Mouse (Mus musculus): ENCODE measurements at regions not wholly inside any gene's neighbourhood (a gene's known extent, or its start where the extent isn't known, plus 50 kb on each side); places are given as distances from the start of the nearest gene placed in this dataset.

DNA sequence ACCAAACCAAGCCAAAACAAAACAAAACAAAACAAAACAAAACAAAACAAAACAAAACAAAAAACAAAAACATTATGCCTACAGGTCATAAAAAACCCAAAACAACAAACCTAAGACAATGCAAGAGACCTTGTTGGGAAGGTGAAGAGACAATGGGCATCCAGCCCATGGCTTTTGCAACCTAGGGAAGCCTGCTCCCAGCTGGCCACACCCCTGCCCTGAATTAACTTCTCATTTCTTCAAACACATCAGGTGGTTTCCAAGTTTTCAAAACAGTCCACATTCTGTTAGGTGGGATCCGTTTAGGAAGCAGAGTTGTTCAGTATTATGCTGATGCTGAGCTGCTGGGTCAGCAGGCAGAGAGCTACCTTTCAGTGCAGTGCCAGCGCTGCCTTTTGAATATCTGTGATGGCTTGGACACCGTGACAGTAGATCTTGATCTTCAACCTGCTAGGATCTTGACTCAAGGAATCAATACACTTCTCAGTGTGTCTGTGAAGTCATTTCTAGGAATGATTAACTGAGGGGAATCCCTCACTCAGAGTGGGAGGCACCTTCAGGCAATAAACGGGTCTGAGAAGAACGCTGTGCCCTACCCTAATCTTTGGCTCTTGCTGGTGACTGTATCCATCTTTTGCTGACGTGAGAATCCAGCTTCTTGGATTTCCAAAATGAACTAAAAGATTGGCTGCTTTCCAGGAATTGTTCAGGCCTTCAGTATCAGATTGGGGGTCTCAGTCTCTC, 121.4 kb downstream of the 1810013L24Rik start:
- Histone ChIP-seq H3K36me3 (ENCODE audit: control insufficient read depth, insufficient read depth) (no peaks in the 10 kb centered on the region), H3K27me3 (ENCODE audit: control insufficient read depth, insufficient read depth, insufficient read length) (no peaks in the 10 kb centered on the region), H3ac (ENCODE audit: control insufficient read depth, insufficient read length, low read depth) (no peak overlapping the region), H3K4me3 (ENCODE audit: insufficient read depth, poor library complexity, severe bottlenecking) (no peak overlapping the region), H3K79me3 (ENCODE audit: low read depth) (no peaks in the 10 kb centered on the region), H3K79me2 (ENCODE audit: control insufficient read depth, insufficient read depth) (no peaks in the 10 kb centered on the region)
- TF ChIP-seq USF1 (IDR thresholded peaks at IDR 0.05; ENCODE audit: low read depth) (no peak), MYOG (IDR thresholded peaks at IDR 0.05; ENCODE audit: control insufficient read depth, extremely low read depth, insufficient read length) (no peak)

DNA sequence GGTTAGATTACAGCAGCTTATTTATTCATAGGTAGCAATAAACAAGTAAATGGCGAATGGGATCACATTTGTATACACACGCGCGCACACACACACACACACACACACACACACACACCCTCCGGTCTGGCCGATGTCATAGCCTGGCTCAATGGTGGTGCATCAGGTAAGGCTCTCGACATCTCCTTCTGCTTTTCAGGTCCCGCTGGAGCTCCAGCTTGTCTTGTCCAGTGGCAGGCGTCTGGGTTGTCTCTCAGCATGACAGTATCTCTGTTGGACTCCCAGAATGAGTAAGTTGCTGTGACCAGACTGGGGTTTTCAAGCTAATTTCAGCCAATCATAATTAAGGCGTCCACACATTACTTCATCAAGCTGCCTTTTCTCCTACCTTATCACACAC, 131.8 kb downstream of the 1810013L24Rik start:
- Histone ChIP-seq H3K79me3 (ENCODE audit: low read depth) (no peaks in the 10 kb centered on the region), H3ac (ENCODE audit: control insufficient read depth, insufficient read length, low read depth) (no peak overlapping the region), H3K79me2 (ENCODE audit: control insufficient read depth, insufficient read depth) (no peaks in the 10 kb centered on the region), H3K36me3 (ENCODE audit: control insufficient read depth, insufficient read depth) (no peaks in the 10 kb centered on the region), H3K4me3 (ENCODE audit: insufficient read depth, poor library complexity, severe bottlenecking) (no peak overlapping the region), H3K27me3 (ENCODE audit: control insufficient read depth, insufficient read depth, insufficient read length) (no peaks in the 10 kb centered on the region)
- TF ChIP-seq CTCF (IDR thresholded peaks at IDR 0.05; ENCODE audit: control insufficient read depth, insufficient read depth, insufficient read length): no peak
- no peak for TF ChIP-seq MAX (IDR thresholded peaks at IDR 0.05)
- no peak for TF ChIP-seq FOSL1 (IDR thresholded peaks at IDR 0.05; ENCODE audit: insufficient read depth, low read length, poor library complexity, severe bottlenecking)
- no peak for TF ChIP-seq MYOD1 (IDR thresholded peaks at IDR 0.05; ENCODE audit: control insufficient read depth, insufficient read length, low read depth)
- TF ChIP-seq CEBPB (IDR thresholded peaks at IDR 0.05; ENCODE audit: low read depth): no peak
- no peak for TF ChIP-seq USF1 (IDR thresholded peaks at IDR 0.05; ENCODE audit: low read depth)
- TF ChIP-seq MYOG (IDR thresholded peaks at IDR 0.05; ENCODE audit: control insufficient read depth, extremely low read depth, insufficient read length): no peak

- Histone ChIP-seq H3K79me2 (ENCODE audit: control insufficient read depth, insufficient read depth) (no peaks in the 10 kb centered on the region), H3ac (ENCODE audit: control insufficient read depth, insufficient read length, low read depth) (no peak overlapping the region), H3K27me3 (ENCODE audit: control insufficient read depth, insufficient read depth, insufficient read length) (no peaks in the 10 kb centered on the region), H3K79me3 (ENCODE audit: low read depth) (no peaks in the 10 kb centered on the region), H3K4me3 (ENCODE audit: insufficient read depth, poor library complexity, severe bottlenecking) (no peak overlapping the region), H3K36me3 (ENCODE audit: control insufficient read depth, insufficient read depth) (no peaks in the 10 kb centered on the region)
- TF ChIP-seq MYOG (IDR thresholded peaks at IDR 0.05; ENCODE audit: control insufficient read depth, extremely low read depth, insufficient read length): no peak
- TF ChIP-seq USF1 (IDR thresholded peaks at IDR 0.05; ENCODE audit: low read depth): no peak
- TF ChIP-seq MYOD1 (IDR thresholded peaks at IDR 0.05; ENCODE audit: control insufficient read depth, insufficient read length, low read depth): no peak
- TF ChIP-seq FOSL1 (IDR thresholded peaks at IDR 0.05; ENCODE audit: insufficient read depth, low read length, poor library complexity, severe bottlenecking): no peak
Measured at GRCm38 (mm10) chr16:8993521-8994250, 163.8 kb downstream of the 1810013L24Rik start.

DNA sequence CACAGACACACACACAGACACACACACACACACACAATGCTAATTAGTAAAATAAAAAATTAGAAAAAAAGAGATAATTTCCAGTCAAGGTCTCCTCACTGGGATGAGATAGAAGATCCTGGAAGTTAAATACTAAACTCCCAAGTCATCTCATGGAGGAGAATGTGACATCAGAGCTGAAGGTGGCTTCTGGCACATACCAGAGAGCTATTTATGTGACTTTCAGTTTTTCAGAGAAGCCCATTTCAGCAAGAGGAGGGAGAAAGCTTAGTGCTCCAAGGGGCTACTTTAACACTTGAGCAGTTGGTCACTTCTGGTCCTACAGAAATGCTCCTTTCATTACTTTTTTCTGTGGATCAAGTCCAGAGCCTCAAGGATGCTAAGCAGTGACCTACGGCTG, 164.6 kb downstream of the 1810013L24Rik start:
- H3K36me3 ChIP-seq (ENCODE audit: control insufficient read depth, insufficient read depth): no peaks in the 10 kb centered on the region
- H3K4me3 ChIP-seq (ENCODE audit: insufficient read depth, poor library complexity, severe bottlenecking): no peak overlapping the region
- no peaks in the 10 kb centered on the region for H3K79me3 ChIP-seq (ENCODE audit: low read depth)
- no peak for TF ChIP-seq MYOG (IDR thresholded peaks at IDR 0.05; ENCODE audit: control insufficient read depth, extremely low read depth, insufficient read length)
- no peak for TF ChIP-seq FOSL1 (IDR thresholded peaks at IDR 0.05; ENCODE audit: insufficient read depth, low read length, poor library complexity, severe bottlenecking)
- TF ChIP-seq MYOD1 (IDR thresholded peaks at IDR 0.05; ENCODE audit: control insufficient read depth, insufficient read length, low read depth): no peak
- no peak for TF ChIP-seq CTCF (IDR thresholded peaks at IDR 0.05; ENCODE audit: control insufficient read depth, insufficient read depth, insufficient read length)
- no peak for TF ChIP-seq CEBPB (IDR thresholded peaks at IDR 0.05; ENCODE audit: low read depth)
- no peak for TF ChIP-seq MAX (IDR thresholded peaks at IDR 0.05)
- TF ChIP-seq USF1 (IDR thresholded peaks at IDR 0.05; ENCODE audit: low read depth): no peak
- no peaks in the 10 kb centered on the region for H3K27me3 ChIP-seq (ENCODE audit: control insufficient read depth, insufficient read depth, insufficient read length)
- H3K79me2 ChIP-seq (ENCODE audit: control insufficient read depth, insufficient read depth): no peaks in the 10 kb centered on the region
- no peak overlapping the region for H3ac ChIP-seq (ENCODE audit: control insufficient read depth, insufficient read length, low read depth)

- H3K4me3 ChIP-seq (ENCODE audit: insufficient read depth, poor library complexity, severe bottlenecking): no peak overlapping the region
- no peak overlapping the region for H3ac ChIP-seq (ENCODE audit: control insufficient read depth, insufficient read length, low read depth)
- H3K79me3 ChIP-seq (ENCODE audit: low read depth): no peaks in the 10 kb centered on the region
- no peaks in the 10 kb centered on the region for H3K36me3 ChIP-seq (ENCODE audit: control insufficient read depth, insufficient read depth)
- H3K27me3 ChIP-seq (ENCODE audit: control insufficient read depth, insufficient read depth, insufficient read length): no peaks in the 10 kb centered on the region
- H3K79me2 ChIP-seq (ENCODE audit: control insufficient read depth, insufficient read depth): no peaks in the 10 kb centered on the region
- TF ChIP-seq MAX (IDR thresholded peaks at IDR 0.05): no peak
- no peak for TF ChIP-seq FOSL1 (IDR thresholded peaks at IDR 0.05; ENCODE audit: insufficient read depth, low read length, poor library complexity, severe bottlenecking)
- TF ChIP-seq USF1 (IDR thresholded peaks at IDR 0.05; ENCODE audit: low read depth): no peak
- no peak for TF ChIP-seq MYOG (IDR thresholded peaks at IDR 0.05; ENCODE audit: control insufficient read depth, extremely low read depth, insufficient read length)
- TF ChIP-seq CEBPB (IDR thresholded peaks at IDR 0.05; ENCODE audit: low read depth): no peak
- no peak for TF ChIP-seq CTCF (IDR thresholded peaks at IDR 0.05; ENCODE audit: control insufficient read depth, insufficient read depth, insufficient read length)
- TF ChIP-seq MYOD1 (IDR thresholded peaks at IDR 0.05; ENCODE audit: control insufficient read depth, insufficient read length, low read depth): no peak
Measured at GRCm38 (mm10) chr16:8997250-8997649, 167.3 kb downstream of the 1810013L24Rik start.

Measured in C2C12 (cell line).